Mouse (Mus musculus): ENCODE results near the gene Ttll13. TPM values are rescaled to one million over a fixed set of nuclear protein-coding genes. Genes with fewer than 3 reads are reported as not detected.

The Ttll13 gene
- 1 to 10 TPM in 1 of 2 experiments, under 1 TPM in 1; 0.95 to 1.2 TPM for total RNA-seq (2021)
- long read RNA-seq, experiment 1: 0 reads
- long read RNA-seq, experiment 2: 0 reads

- intact Hi-C loops (cut with DNase I): no loop called here
- DNase-seq (ENCODE audit: low spot score in 2 of 2): peak; percentile 96 to 98
Observed at GRCm38 (mm10) chr7:80246148-80246721, at the start of gene Ttll13. Ttll13 (plus strand) TSS chr7:80246376.

- peak in 1 of 2 experiments; percentile 66 for DNase-seq (ENCODE audit: low spot score in 2 of 2)
- intact Hi-C loops (cut with DNase I): loop anchor here (5.0 kb wide), 1 partner anchor 55 kb away; no protein-coding TSS in a partner anchor
Observed at GRCm38 (mm10) chr7:80197371-80197770, 48.8 kb upstream of the Ttll13 start.

GRCm38 (mm10) chr7:80197941-80198778 is 48.0 kb upstream of the Ttll13 start:
- DNase-seq (ENCODE audit: low spot score in 2 of 2): peak; percentile 73 to 75
- intact Hi-C loops (cut with DNase I): loop anchor here (5.0 kb wide), 1 partner anchor 56 kb away; no protein-coding TSS in a partner anchor

GRCm38 (mm10) chr7:80198863-80199262 is 47.3 kb upstream of the Ttll13 start:
- no peak for DNase-seq (ENCODE audit: low spot score in 2 of 2)
- intact Hi-C loops (cut with DNase I): loop anchor here (5.0 kb wide), 1 partner anchor 57 kb away; no protein-coding TSS in a partner anchor

- intact Hi-C loops (cut with DNase I): loop anchor here (5.0 kb wide), 1 partner anchor 57 kb away; no protein-coding TSS in a partner anchor
- DNase-seq (ENCODE audit: low spot score in 2 of 2): no peak
Observed at GRCm38 (mm10) chr7:80199286-80199685, 46.9 kb upstream of the Ttll13 start.

GRCm38 (mm10) chr7:80199851-80200587 is 46.2 kb upstream of the Ttll13 start:
- no peak for DNase-seq (ENCODE audit: low spot score in 2 of 2)
- intact Hi-C loops (cut with DNase I): loop anchor here (5.0 kb wide), 1 partner anchor 58 kb away; no protein-coding TSS in a partner anchor

GRCm38 (mm10) chr7:80200588-80200945 is 45.6 kb upstream of the Ttll13 start:
- intact Hi-C loops (cut with DNase I): no loop called here
- DNase-seq (ENCODE audit: low spot score in 2 of 2): no peak

- DNase-seq (ENCODE audit: low spot score in 2 of 2): no peak
- intact Hi-C loops (cut with DNase I): no loop called here
Observed at GRCm38 (mm10) chr7:80200963-80201539, 45.1 kb upstream of the Ttll13 start.

GRCm38 (mm10) chr7:80201888-80202540 is 44.2 kb upstream of the Ttll13 start:
- no peak for DNase-seq (ENCODE audit: low spot score in 2 of 2)
- intact Hi-C loops (cut with DNase I): no loop called here

- intact Hi-C loops (cut with DNase I): no loop called here
- DNase-seq (ENCODE audit: low spot score in 2 of 2): no peak
Observed at GRCm38 (mm10) chr7:80202961-80203360, 43.2 kb upstream of the Ttll13 start.

- intact Hi-C loops (cut with DNase I): no loop called here
- no peak for DNase-seq (ENCODE audit: low spot score in 2 of 2)
Observed at GRCm38 (mm10) chr7:80203638-80204096, 42.5 kb upstream of the Ttll13 start.

- intact Hi-C loops (cut with DNase I): no loop called here
- DNase-seq (ENCODE audit: low spot score in 2 of 2): no peak
Observed at GRCm38 (mm10) chr7:80204362-80204761, 41.8 kb upstream of the Ttll13 start.

GRCm38 (mm10) chr7:80204961-80205360 is 41.2 kb upstream of the Ttll13 start:
- intact Hi-C loops (cut with DNase I): no loop called here
- no peak for DNase-seq (ENCODE audit: low spot score in 2 of 2)

GRCm38 (mm10) chr7:80205705-80206589 is 40.2 kb upstream of the Ttll13 start:
- DNase-seq (ENCODE audit: low spot score in 2 of 2): no peak
- intact Hi-C loops (cut with DNase I): no loop called here

GRCm38 (mm10) chr7:80207314-80207731 is 38.9 kb upstream of the Ttll13 start:
- intact Hi-C loops (cut with DNase I): no loop called here

GRCm38 (mm10) chr7:80208026-80208642 is 38.0 kb upstream of the Ttll13 start:
- intact Hi-C loops (cut with DNase I): no loop called here
- DNase-seq (ENCODE audit: low spot score in 2 of 2): no peak

More at GRCm38 (mm10) chr7:80207314-80207731, 38.9 kb upstream of the Ttll13 start:
- DNase-seq (ENCODE audit: low spot score in 2 of 2): no peak

GRCm38 (mm10) chr7:80208738-80209430 is 37.3 kb upstream of the Ttll13 start:
- intact Hi-C loops (cut with DNase I): no loop called here
- DNase-seq (ENCODE audit: low spot score in 2 of 2): no peak
